Mouse (Mus musculus) G1E (cell line): ENCODE measurements at regions not wholly inside any gene's neighbourhood (a gene's known extent, or its start where the extent isn't known, plus 50 kb on each side); places are given as distances from the start of the nearest gene placed in this dataset.

Experiments
- CTCF ChIP-seq: IDR thresholded peaks from 2 replicates; pipeline ENCODE4 v1.5.1; 2012; ENCODE audit warnings: low read depth, low read length, inconsistent platforms, mixed read lengths
- GATA1 ChIP-seq: IDR thresholded peaks from 2 replicates; pipeline ENCODE4 v1.6.1; 2012; ENCODE audit warnings: borderline replicate concordance, low read length, inconsistent platforms, mixed read lengths
- GATA2 ChIP-seq: IDR thresholded peaks from 2 replicates; pipeline ENCODE4 v1.6.1; 2012; ENCODE audit warnings: low read depth, low read length, inconsistent platforms, borderline replicate concordance
- POLR2AphosphoS5 ChIP-seq: IDR thresholded peaks from 2 replicates; pipeline ENCODE4 v1.6.1; 2012; ENCODE audit warnings: low read depth, low read length, inconsistent platforms; ENCODE audit not compliant: insufficient replicate concordance
- TAL1 ChIP-seq: conservative IDR thresholded peaks from 2 replicates; pipeline ENCODE4 v1.6.1; 2012; ENCODE audit warnings: low read depth, low read length, inconsistent platforms, mixed read lengths

DNA sequence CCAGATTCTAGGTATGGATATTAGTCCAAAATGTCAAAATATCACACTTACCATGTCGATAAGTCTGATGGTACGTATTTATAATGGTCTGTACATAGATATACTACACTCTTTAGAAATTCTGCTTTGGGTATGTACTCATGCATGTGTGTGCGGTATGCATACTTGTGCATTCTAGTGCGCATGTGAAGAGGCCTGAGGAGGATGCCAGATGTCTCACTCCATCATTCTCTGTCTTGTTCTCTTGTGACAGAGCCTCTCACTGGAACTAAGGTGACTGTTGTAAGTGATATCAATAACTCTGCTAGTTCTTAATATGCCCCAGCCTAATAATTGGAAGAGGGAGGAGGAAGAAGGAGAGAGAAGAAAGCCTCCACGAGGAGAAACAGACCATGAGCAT lies 52.5 kb upstream of the Pkn2 start:
- no peak for TF ChIP-seq CTCF
- TF ChIP-seq POLR2AphosphoS5, result no peak
- no peak for TF ChIP-seq GATA1
- TF ChIP-seq TAL1, result no peak
- TF ChIP-seq GATA2, result no peak
